9 mouse cellular contexts compared by ENCODE assay signal in the genomic region with DNA sequence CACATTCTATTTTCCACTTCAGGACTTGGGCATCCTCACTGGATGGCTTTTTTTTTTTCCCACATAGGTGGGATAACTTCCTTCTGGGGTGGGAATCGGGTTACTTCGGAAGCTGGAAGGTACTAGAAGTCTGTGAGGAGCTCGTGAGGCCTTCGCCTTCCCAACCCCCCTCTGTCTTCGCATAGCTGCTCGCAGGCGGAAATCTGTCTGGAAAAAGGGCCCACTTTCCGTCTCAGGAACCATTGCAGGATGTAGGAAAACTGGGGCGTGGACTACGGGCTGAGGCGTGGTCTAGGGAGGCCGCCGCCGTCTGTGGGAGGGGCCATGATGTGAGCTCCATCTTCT. TPM values are rescaled to one million over a fixed set of nuclear protein-coding genes. Genes with fewer than 3 reads are reported as not detected.
DNase-seq lines count a peak whose midpoint lies in the region; ATAC-seq and TF ChIP-seq lines count a peak whose summit lies in the region.
"Had no signal": no experiment of that assay in that cellular context is flagged by ENCODE, and none has a peak within 500 bp of the region (broad histone marks: within the 10 kb centered on the region; RNA-seq: fewer than 3 reads in every experiment).

No protein-coding gene starts in this region.

- H3K27ac ChIP-seq in heart, embryonic 14.5 days (replicated peaks in 1 of 2; ENCODE audit: control insufficient read depth in 1 of 2, insufficient read depth in 1 of 2, low read depth in 2 of 2, low read length in 2 of 2): peak overlapping the region; percentile 90 to 93
- H3K27ac ChIP-seq in ES-Bruce4 (ENCODE audit: insufficient read depth, low read length): peak overlapping the region; percentile 61
- peak overlapping the region; percentile 95 for H3K27ac ChIP-seq in forebrain, embryonic 16.5 days (ENCODE audit: low read length)
- H3K27ac ChIP-seq in liver, embryonic 16.5 days (ENCODE audit: low read length): peak overlapping the region; percentile 76

- no peak for TF ChIP-seq CTCF in ES-Bruce4 (IDR thresholded peaks at IDR 0.05; ENCODE audit: low read depth, low read length)

- peaks cover 18 to 26% of the 10 kb centered on the region in 2 experiments for H3K4me1 ChIP-seq in heart, embryonic 14.5 days (ENCODE audit: control insufficient read depth in 2 of 2, insufficient read depth in 2 of 2, low read length in 2 of 2)
- peaks cover under 1% of the 10 kb centered on the region for H3K4me1 ChIP-seq in ES-Bruce4 (ENCODE audit: control insufficient read depth, insufficient read depth, low read length)
- H3K4me1 ChIP-seq in forebrain, embryonic 16.5 days (replicated peaks; ENCODE audit: control insufficient read depth, insufficient read depth, low read length): peaks cover 33% of the 10 kb centered on the region
- peaks cover 23% of the 10 kb centered on the region for H3K4me1 ChIP-seq in liver, embryonic 16.5 days (ENCODE audit: control insufficient read depth, low read depth, low read length)

- DNase-seq in heart, adult 18-20 months: no peak
- no peak for DNase-seq in adrenal gland, postnatal 36 days
- no peak for DNase-seq in layer of hippocampus, adult 18-20 months (ENCODE audit: low spot score in 2 of 2)
- DNase-seq in thymus, postnatal 10 days (ENCODE audit: low spot score in 2 of 2): no peak

- no peaks in the 10 kb centered on the region for H3K9me3 ChIP-seq in heart, embryonic 14.5 days (ENCODE audit: control insufficient read depth, low read length)
- H3K9me3 ChIP-seq in ES-Bruce4 (replicated peaks; ENCODE audit: control insufficient read depth, insufficient read depth, low read length, poor library complexity, severe bottlenecking): no peaks in the 10 kb centered on the region
- H3K9me3 ChIP-seq in forebrain, embryonic 16.5 days (ENCODE audit: control insufficient read depth, low read length): no peaks in the 10 kb centered on the region
- H3K9me3 ChIP-seq in liver, embryonic 16.5 days (replicated peaks; ENCODE audit: control insufficient read depth, low read length): no peaks in the 10 kb centered on the region

- H3K4me2 ChIP-seq in heart, embryonic 14.5 days (ENCODE audit: low read length): peak overlapping the region; percentile 98
- H3K4me2 ChIP-seq in forebrain, embryonic 16.5 days (ENCODE audit: low read length): peak overlapping the region; percentile 97
- H3K4me2 ChIP-seq in liver, embryonic 16.5 days (ENCODE audit: low read depth, low read length): peak overlapping the region; percentile 100

- 1% methylated on average over 14 of the region's 14 CpGs for WGBS in heart, embryonic 14.5 days
- under 1% methylated on average over 14 of the region's 14 CpGs for WGBS in forebrain, embryonic 16.5 days
- 3% methylated on average over 14 of the region's 14 CpGs for WGBS in liver, embryonic 16.5 days (ENCODE audit: insufficient replicate concordance)

- H3K9ac ChIP-seq in heart, embryonic 14.5 days (ENCODE audit: low read length): peak overlapping the region; percentile 71
- peak overlapping the region; percentile 60 for H3K9ac ChIP-seq in ES-Bruce4 (ENCODE audit: low read depth, poor library complexity, severe bottlenecking)
- H3K9ac ChIP-seq in forebrain, embryonic 16.5 days (replicated peaks; ENCODE audit: low read depth, low read length): peak overlapping the region; percentile 47
- peak overlapping the region; percentile 65 for H3K9ac ChIP-seq in liver, embryonic 16.5 days (ENCODE audit: low read depth, low read length)

- peak; percentile 70 for TF ChIP-seq POLR2A in ES-Bruce4 (IDR thresholded peaks at IDR 0.05; ENCODE audit: insufficient read depth, low read length)

- peak overlapping the region; percentile 75 to 85 for H3K4me3 ChIP-seq in heart, embryonic 14.5 days (ENCODE audit: control insufficient read depth in 1 of 2, insufficient read depth in 1 of 2, low read depth in 1 of 2, low read length in 2 of 2)
- peak overlapping the region; percentile 32 for H3K4me3 ChIP-seq in ES-Bruce4 (ENCODE audit: low read depth, low read length)
- H3K4me3 ChIP-seq in forebrain, embryonic 16.5 days (replicated peaks; ENCODE audit: low read length): peak overlapping the region; percentile 88
- H3K4me3 ChIP-seq in liver, embryonic 16.5 days (ENCODE audit: low read depth, low read length): peak overlapping the region; percentile 89

- no peak for ATAC-seq in heart, embryonic 14.5 days (ENCODE audit: insufficient number of reproducible peaks, insufficient read depth, low FRiP score, low read depth)
- no peak for ATAC-seq in forebrain, embryonic 16.5 days
- no peak for ATAC-seq in liver, embryonic 16.5 days (ENCODE audit: low read depth)

- no peaks in the 10 kb centered on the region for H3K27me3 ChIP-seq in heart, embryonic 14.5 days (ENCODE audit: control insufficient read depth, insufficient read depth, low read length)
- H3K27me3 ChIP-seq in ES-Bruce4 (ENCODE audit: control insufficient read depth, insufficient read depth, low read length, poor library complexity, severe bottlenecking): no peaks in the 10 kb centered on the region
- no peaks in the 10 kb centered on the region for H3K27me3 ChIP-seq in forebrain, embryonic 16.5 days (replicated peaks; ENCODE audit: control insufficient read depth, insufficient read depth, low read length)
- no peaks in the 10 kb centered on the region; the same call in 1 of the 2 replicates for H3K27me3 ChIP-seq in liver, embryonic 16.5 days (ENCODE audit: control insufficient read depth, insufficient read depth, low read depth, low read length)

- H3K36me3 ChIP-seq in heart, embryonic 14.5 days (ENCODE audit: control insufficient read depth, insufficient read depth, low read length): peaks cover 27% of the 10 kb centered on the region
- peaks cover 23% of the 10 kb centered on the region for H3K36me3 ChIP-seq in ES-Bruce4 (ENCODE audit: control insufficient read depth, insufficient read depth, low read length, poor library complexity, severe bottlenecking)
- peaks cover 5% of the 10 kb centered on the region for H3K36me3 ChIP-seq in forebrain, embryonic 16.5 days (ENCODE audit: control insufficient read depth, insufficient read depth)
- peaks cover 8% of the 10 kb centered on the region for H3K36me3 ChIP-seq in liver, embryonic 16.5 days (ENCODE audit: control insufficient read depth, insufficient read depth)

- TF ChIP-seq EP300 in ES-Bruce4 (IDR thresholded peaks at IDR 0.05; ENCODE audit: insufficient read depth, low read depth, low read length): no peak

RNA-seq across cellular contexts. Expression of gene Mum1, which starts 0.2 kb away (rescaled TPM):
- polyA plus RNA-seq in heart, embryonic 14.5 days (2014; fragmentation: Nextera tagmentation; extraction: Ambion mirVana): 28.5 and 29.3 TPM in 2 replicates
- 10 to 100 TPM; 11.4 to 14.2 TPM for total RNA-seq in heart, adult 18-20 months (2021)
- 35.7 and 36.5 TPM in 2 replicates for polyA plus RNA-seq in ES-Bruce4 (2011; ENCODE audit: insufficient read depth, insufficient read length, low read depth, missing spikeins)
- polyA plus RNA-seq in forebrain, embryonic 16.5 days (2015; fragmentation: Nextera tagmentation; extraction: Ambion mirVana): 49.0 and 55.4 TPM in 2 replicates
- polyA plus RNA-seq in liver, embryonic 16.5 days (2015; fragmentation: Nextera tagmentation; extraction: Ambion mirVana): 14.6 and 14.8 TPM in 2 replicates
- total RNA-seq in adrenal gland, postnatal 36 days (2021): 10 to 100 TPM; 20.4 to 21.2 TPM
- total RNA-seq in layer of hippocampus, adult 18-20 months (2021): 10 to 100 TPM; 37.4 to 45.1 TPM

RNA-seq across cellular contexts. Expression of gene Ndufs7, which starts 22.9 kb away (rescaled TPM):
- polyA plus RNA-seq in heart, embryonic 14.5 days (2014; fragmentation: Nextera tagmentation; extraction: Ambion mirVana): 721 and 734 TPM in 2 replicates
- total RNA-seq in heart, adult 18-20 months (2021): 1,000 to 10,000 TPM; 1,019 to 1,055 TPM
- polyA plus RNA-seq in ES-Bruce4 (2011; ENCODE audit: insufficient read depth, insufficient read length, low read depth, missing spikeins): 63.9 and 72.8 TPM in 2 replicates
- 236 and 272 TPM in 2 replicates for polyA plus RNA-seq in forebrain, embryonic 16.5 days (2015; fragmentation: Nextera tagmentation; extraction: Ambion mirVana)
- polyA plus RNA-seq in liver, embryonic 16.5 days (2015; fragmentation: Nextera tagmentation; extraction: Ambion mirVana): 220 and 223 TPM in 2 replicates
- total RNA-seq in adrenal gland, postnatal 36 days (2021): 100 to 1,000 TPM; 266 to 279 TPM
- 100 to 1,000 TPM; 218 to 228 TPM for total RNA-seq in layer of hippocampus, adult 18-20 months (2021)

RNA-seq across cellular contexts. Expression of gene Gamt, which starts 34.8 kb away (rescaled TPM):
- polyA plus RNA-seq in heart, embryonic 14.5 days (2014; fragmentation: Nextera tagmentation; extraction: Ambion mirVana): 60.3 and 61.5 TPM in 2 replicates
- total RNA-seq in heart, adult 18-20 months (2021): 10 to 100 TPM in 1 of 2 experiments, 1 to 10 TPM in 1; 8.9 to 14.8 TPM
- 0.68 and 0.82 TPM in 2 replicates for polyA plus RNA-seq in ES-Bruce4 (2011; ENCODE audit: insufficient read depth, insufficient read length, low read depth, missing spikeins)
- 22.7 and 24.6 TPM in 2 replicates for polyA plus RNA-seq in forebrain, embryonic 16.5 days (2015; fragmentation: Nextera tagmentation; extraction: Ambion mirVana)
- 138 and 166 TPM in 2 replicates for polyA plus RNA-seq in liver, embryonic 16.5 days (2015; fragmentation: Nextera tagmentation; extraction: Ambion mirVana)
- 100 to 1,000 TPM; 195 to 311 TPM for total RNA-seq in adrenal gland, postnatal 36 days (2021)
- 10 to 100 TPM; 24.5 to 26.7 TPM for total RNA-seq in layer of hippocampus, adult 18-20 months (2021)

RNA-seq across cellular contexts. Expression of gene Dazap1, which starts 35.2 kb away (rescaled TPM):
- polyA plus RNA-seq in heart, embryonic 14.5 days (2014; fragmentation: Nextera tagmentation; extraction: Ambion mirVana): 25.0 and 27.5 TPM in 2 replicates
- 10 to 100 TPM; 46.9 to 58.8 TPM for total RNA-seq in heart, adult 18-20 months (2021)
- 175 and 192 TPM in 2 replicates for polyA plus RNA-seq in ES-Bruce4 (2011; ENCODE audit: insufficient read depth, insufficient read length, low read depth, missing spikeins)
- polyA plus RNA-seq in forebrain, embryonic 16.5 days (2015; fragmentation: Nextera tagmentation; extraction: Ambion mirVana): 61.3 and 61.8 TPM in 2 replicates
- polyA plus RNA-seq in liver, embryonic 16.5 days (2015; fragmentation: Nextera tagmentation; extraction: Ambion mirVana): 21.1 and 21.3 TPM in 2 replicates
- total RNA-seq in adrenal gland, postnatal 36 days (2021): 10 to 100 TPM; 82.1 to 90.4 TPM
- total RNA-seq in layer of hippocampus, adult 18-20 months (2021): 10 to 100 TPM; 77.2 to 83.0 TPM

RNA-seq across cellular contexts. Expression of gene Efna2, which starts 46.8 kb away (rescaled TPM):
- polyA plus RNA-seq in heart, embryonic 14.5 days (2014; fragmentation: Nextera tagmentation; extraction: Ambion mirVana): 8.4 and 10.1 TPM in 2 replicates
- total RNA-seq in heart, adult 18-20 months (2021): 1 to 10 TPM in 1 of 2 experiments, under 1 TPM in 1; 0.98 to 1.3 TPM
- polyA plus RNA-seq in ES-Bruce4 (2011; ENCODE audit: insufficient read depth, insufficient read length, low read depth, missing spikeins): 7.2 and 11.2 TPM in 2 replicates
- polyA plus RNA-seq in forebrain, embryonic 16.5 days (2015; fragmentation: Nextera tagmentation; extraction: Ambion mirVana): 24.8 and 25.4 TPM in 2 replicates
- 0.47 and 0.53 TPM in 2 replicates for polyA plus RNA-seq in liver, embryonic 16.5 days (2015; fragmentation: Nextera tagmentation; extraction: Ambion mirVana)
- 1 to 10 TPM; 2.4 to 3.2 TPM for total RNA-seq in adrenal gland, postnatal 36 days (2021)
- 10 to 100 TPM in 1 of 2 experiments, 1 to 10 TPM in 1; 8.9 to 10.1 TPM for total RNA-seq in layer of hippocampus, adult 18-20 months (2021)
- total RNA-seq: common myeloid progenitor, adult 5-6 weeks had no signal

Comparison
In these comparisons a context has a peak if more than half of its experiments do, and no peak if none do; other contexts are left out.
1. H3K4me3 ChIP-seq: peak in every context shown above with its lines; median percentile 89 in liver, embryonic 16.5 days; 88 in forebrain, embryonic 16.5 days; 80 in heart, embryonic 14.5 days; 32 in ES-Bruce4.
2. RNA of gene Gamt, which starts 34.8 kb away (polyA plus RNA-seq): 138 to 166 TPM in liver, embryonic 16.5 days, 60.3 to 61.5 TPM in heart, embryonic 14.5 days and 22.7 to 24.6 TPM in forebrain, embryonic 16.5 days; 0.68 to 0.82 TPM in ES-Bruce4; every median in the first group is over 10 times any median in the second.
3. Peak in every context shown above with its lines, with median percentiles within 50 percentile points of each other: H3K27ac ChIP-seq, H3K4me2 ChIP-seq and H3K9ac ChIP-seq.